Mouse (Mus musculus): ENCODE measurements at regions not wholly inside any gene's neighbourhood (a gene's known extent, or its start where the extent isn't known, plus 50 kb on each side); places are given as distances from the start of the nearest gene placed in this dataset.

GRCm38 (mm10) chr5:12937052-12937451 lies 188.2 kb upstream of the Sema3a start:
- TF ChIP-seq POLR2A (IDR thresholded peaks at IDR 0.05; ENCODE audit: insufficient read length, low read depth) = no peak
- TF ChIP-seq CEBPB (IDR thresholded peaks at IDR 0.05; ENCODE audit: insufficient read depth, poor library complexity, severe bottlenecking) = no peak
- TF ChIP-seq REST (IDR thresholded peaks at IDR 0.05; ENCODE audit: insufficient read depth, insufficient read length) = no peak
- TF ChIP-seq POLR2AphosphoS2 (IDR thresholded peaks at IDR 0.05; ENCODE audit: insufficient read length, low read depth) = no peak
- no peak for TF ChIP-seq TCF12 (IDR thresholded peaks at IDR 0.05; ENCODE audit: insufficient read depth, poor library complexity, severe bottlenecking)
- TF ChIP-seq E2F4 (IDR thresholded peaks at IDR 0.05; ENCODE audit: insufficient read depth) = no peak
- no peak for TF ChIP-seq MAX (IDR thresholded peaks at IDR 0.05; ENCODE audit: low read depth)
- no peak for TF ChIP-seq USF1 (IDR thresholded peaks at IDR 0.05; ENCODE audit: low read depth)
- no peak for TF ChIP-seq MYOD1 (IDR thresholded peaks at IDR 0.05; ENCODE audit: control insufficient read depth in 1 of 3, insufficient read length in 2 of 3, low read depth in 2 of 3)
- TF ChIP-seq SRF (IDR thresholded peaks at IDR 0.05; ENCODE audit: control insufficient read depth, insufficient read length, low read depth) = no peak
- no peak for TF ChIP-seq MYOG (IDR thresholded peaks at IDR 0.05; ENCODE audit: control insufficient read depth in 1 of 3, insufficient read depth in 1 of 3, insufficient read length in 2 of 3, low read depth in 2 of 3)

Data from myocyte (in vitro differentiated cells).